Mouse (Mus musculus) embryonic facial prominence, embryonic 12.5 days (tissue): ENCODE measurements around the gene Exoc1. TPM values are rescaled to one million over a fixed set of nuclear protein-coding genes. Genes with fewer than 3 reads are reported as not detected.

Experiments used
- ATAC-seq: fragments of 200-750 bp; cut with Nextera tagmentation; 2 replicates; pipeline ENCODE4 v1.8.0; 2017; ENCODE audit not compliant: insufficient number of reproducible peaks, insufficient read depth, low FRiP score, low TSS enrichment
- H3K27ac ChIP-seq: fragments of 300-500 bp; sonication (generic); 2 replicates; pipeline ENCODE4 v1.5.1; 2016; ENCODE audit warnings: mild to moderate bottlenecking
- H3K27me3 ChIP-seq: fragments of 300-500 bp; sonication (generic); 2 replicates; pipeline ENCODE4 v1.6.1; 2016; ENCODE audit warnings: mild to moderate bottlenecking, moderate library complexity
- H3K36me3 ChIP-seq: fragments of 300-500 bp; sonication (generic); 2 replicates; pipeline ENCODE4 v1.6.1; 2016; ENCODE audit warnings: mild to moderate bottlenecking
- H3K4me1 ChIP-seq: fragments of 300-500 bp; sonication (generic); 2 replicates; pipeline ENCODE4 v1.6.1; 2016
- H3K4me2 ChIP-seq: fragments of 300-500 bp; sonication (generic); replicated peaks from 2 replicates; pipeline ENCODE4 v1.6.1; 2016; ENCODE audit warnings: mild to moderate bottlenecking, moderate library complexity
- H3K4me3 ChIP-seq: fragments of 300-500 bp; sonication (generic); 2 replicates; pipeline ENCODE4 v1.5.1; 2016; ENCODE audit warnings: mild to moderate bottlenecking
- H3K9ac ChIP-seq: fragments of 300-500 bp; sonication (generic); 2 replicates; pipeline ENCODE4 v1.6.1; 2016; ENCODE audit warnings: mild to moderate bottlenecking, moderate library complexity
- H3K9me3 ChIP-seq: fragments of 300-500 bp; sonication (generic); 2 replicates; pipeline ENCODE4 v1.6.1; 2016; ENCODE audit warnings: mild to moderate bottlenecking, moderate library complexity
- WGBS: fragments of 180-500 bp; shearing (Covaris S2); methylation state at CpG from one replicate; pipeline ENCODE4 v1.1.7; 2016; 5-methylcytosine and 5-hydroxymethylcytosine counted together
- polyA plus RNA-seq: library from polyadenylated mRNA; unstranded; fragments of >200 nt; fragmentation: Nextera tagmentation; extraction: Ambion mirVana; gene quantifications from 2 replicates; pipeline ENCODE4 v1.2.1, GENCODE M21; 2016

Exoc1 gene
- polyA plus RNA-seq, 1 experiment from 2014 or later = 43.3 TPM

- Histone ChIP-seq H3K4me3 (no peak overlapping the region), H3K4me2 (no peak overlapping the region), H3K36me3 (peaks cover 70% of the 10 kb centered on the region), H3K9me3 (no peaks in the 10 kb centered on the region), H3K4me1 (no peaks in the 10 kb centered on the region), H3K27ac (no peak overlapping the region), H3K9ac (no peak overlapping the region), H3K27me3 (no peaks in the 10 kb centered on the region)
- no peak for ATAC-seq
- 77% methylated on average over 6 of the region's 6 CpGs for WGBS
Observed at GRCm38 (mm10) chr5:76612867-76613499, 83.9 kb downstream of the Exoc1 start.

- no peaks in the 10 kb centered on the region for H3K4me1 ChIP-seq
- H3K9ac ChIP-seq = no peak overlapping the region
- ATAC-seq = no peak
- H3K4me3 ChIP-seq = no peak overlapping the region
- no peak overlapping the region for H3K27ac ChIP-seq
- no peak overlapping the region for H3K4me2 ChIP-seq
- H3K9me3 ChIP-seq = no peaks in the 10 kb centered on the region
- H3K27me3 ChIP-seq = no peaks in the 10 kb centered on the region
- H3K36me3 ChIP-seq = peaks cover 79% of the 10 kb centered on the region
- WGBS = 97% methylated on average over 8 of the region's 8 CpGs
Observed at GRCm38 (mm10) chr5:76615276-76615675, 86.2 kb downstream of the Exoc1 start.

- H3K27ac ChIP-seq = no peak overlapping the region
- no peak overlapping the region for H3K9ac ChIP-seq
- peaks cover 74% of the 10 kb centered on the region for H3K36me3 ChIP-seq
- no peaks in the 10 kb centered on the region for H3K9me3 ChIP-seq
- no peaks in the 10 kb centered on the region for H3K4me1 ChIP-seq
- no peaks in the 10 kb centered on the region for H3K27me3 ChIP-seq
- no peak overlapping the region for H3K4me2 ChIP-seq
- H3K4me3 ChIP-seq = no peak overlapping the region
- 80% methylated on average over 2 of the region's 2 CpGs for WGBS
- no peak for ATAC-seq
Observed at GRCm38 (mm10) chr5:76616196-76616747, 87.2 kb downstream of the Exoc1 start.

- H3K36me3 ChIP-seq = peaks cover 77% of the 10 kb centered on the region
- no peaks in the 10 kb centered on the region for H3K9me3 ChIP-seq
- 87% methylated on average over 7 of the region's 7 CpGs for WGBS
Observed at GRCm38 (mm10) chr5:76618750-76619149, 89.6 kb downstream of the Exoc1 start.

More at GRCm38 (mm10) chr5:76618750-76619149, 89.6 kb downstream of the Exoc1 start:
- Histone ChIP-seq H3K27ac (no peak overlapping the region), H3K4me1 (no peaks in the 10 kb centered on the region), H3K4me2 (no peak overlapping the region), H3K4me3 (no peak overlapping the region), H3K27me3 (no peaks in the 10 kb centered on the region), H3K9ac (no peak overlapping the region)
- no peak for ATAC-seq

Other genes with a start within 250 kb of the Exoc1 start
- 13.2 and 14.4 TPM in 2 replicates for gene Clock, start 224.5 kb upstream of the Exoc1 start, polyA plus RNA-seq
- not detected in 2 replicates for gene Pdcl2, start 198.2 kb upstream of the Exoc1 start, polyA plus RNA-seq
- gene Nmu, start 165.5 kb upstream of the Exoc1 start, polyA plus RNA-seq = 0.38 and 0.54 TPM in 2 replicates
- gene Gm7271, start 45.3 kb upstream of the Exoc1 start, polyA plus RNA-seq = 3.9 and 6.3 TPM in 2 replicates
- gene Cep135, start 59.4 kb downstream of the Exoc1 start, polyA plus RNA-seq = 9.8 and 10.8 TPM in 2 replicates
- gene C530008M17Rik, start 127.2 kb downstream of the Exoc1 start, polyA plus RNA-seq = 28.0 and 32.0 TPM in 2 replicates